Mouse (Mus musculus) adrenal gland, postnatal 25 days (tissue): ENCODE measurements around the gene Acta2. TPM values are rescaled to one million over a fixed set of nuclear protein-coding genes. Genes with fewer than 3 reads are reported as not detected.
A peak's percentile ranks its signal among the peaks of the same experiment; 100 is the strongest.

Experiments used
- DNase-seq: peaks from one replicate; pipeline ENCODE4 v3.0.0; 2021; ENCODE audit warnings: mixed read lengths
- long read RNA-seq: library from polyadenylated mRNA; stranded (forward); transcript quantifications from one replicate; pipeline ENCODE4 v2.0.0, GENCODE M21; 2021
- total RNA-seq: library from RNA; stranded (reverse); gene quantifications from 2 replicates; pipeline ENCODE4 v1.2.3, GENCODE M21; 2021

Acta2 gene
- total RNA-seq, result 22.6 and 26.8 TPM in 2 replicates
- long read RNA-seq, transcript Acta2-201 (9 exons, 2,035 nt), result major isoform, 20 of 20 reads
- long read RNA-seq, partial matches to known transcripts, result 0 of 20 reads
- long read RNA-seq, other reads (novel, unspliced or antisense), result 0 of 20 reads

- no peak for DNase-seq
Measured at GRCm38 (mm10) chr19:34254880-34255681, at the start of gene Acta2. Gene Acta2 (minus strand): TSS chr19:34255590.

GRCm38 (mm10) chr19:34304917-34305316 is 49.5 kb upstream of the Acta2 start:
- no peak for DNase-seq

- no peak for DNase-seq
Measured at GRCm38 (mm10) chr19:34300430-34300829, 45.0 kb upstream of the Acta2 start.

- DNase-seq, result no peak
Measured at GRCm38 (mm10) chr19:34299229-34299628, 43.8 kb upstream of the Acta2 start.

- DNase-seq, result no peak
Measured at GRCm38 (mm10) chr19:34298531-34298930, 43.1 kb upstream of the Acta2 start.

GRCm38 (mm10) chr19:34295442-34295841 is 40.1 kb upstream of the Acta2 start:
- DNase-seq, result no peak

- DNase-seq, result no peak
Measured at GRCm38 (mm10) chr19:34293376-34293947, 38.1 kb upstream of the Acta2 start.

- DNase-seq, result no peak
Measured at GRCm38 (mm10) chr19:34292701-34293100, 37.3 kb upstream of the Acta2 start.

GRCm38 (mm10) chr19:34291956-34292355 is 36.6 kb upstream of the Acta2 start:
- DNase-seq, result no peak

GRCm38 (mm10) chr19:34291379-34291778 is 36.0 kb upstream of the Acta2 start:
- no peak for DNase-seq

- no peak for DNase-seq
Measured at GRCm38 (mm10) chr19:34290872-34291341, 35.5 kb upstream of the Acta2 start.

- peak; percentile 81 for DNase-seq
Measured at GRCm38 (mm10) chr19:34289948-34290789, 34.8 kb upstream of the Acta2 start, which contains the start of gene Fas. Gene Fas (plus strand): TSS chr19:34290666.

- no peak for DNase-seq
Measured at GRCm38 (mm10) chr19:34288696-34289095, 33.3 kb upstream of the Acta2 start.

- DNase-seq, result no peak
Measured at GRCm38 (mm10) chr19:34287656-34288415, 32.4 kb upstream of the Acta2 start.

GRCm38 (mm10) chr19:34287221-34287620 is 31.8 kb upstream of the Acta2 start:
- no peak for DNase-seq

GRCm38 (mm10) chr19:34284826-34285225 is 29.4 kb upstream of the Acta2 start:
- no peak for DNase-seq

- no peak for DNase-seq
Measured at GRCm38 (mm10) chr19:34284383-34284782, 29.0 kb upstream of the Acta2 start.

GRCm38 (mm10) chr19:34283614-34284013 is 28.2 kb upstream of the Acta2 start:
- DNase-seq, result no peak

- DNase-seq, result no peak
Measured at GRCm38 (mm10) chr19:34278078-34278477, 22.7 kb upstream of the Acta2 start.

- DNase-seq, result no peak
Measured at GRCm38 (mm10) chr19:34273073-34273472, 17.7 kb upstream of the Acta2 start.

GRCm38 (mm10) chr19:34270824-34271464 is 15.6 kb upstream of the Acta2 start:
- DNase-seq, result no peak
